In genomic region chr17:22417510-22417909, GRCm38 (mm10) we compare ENCODE assay signal across 9 mouse cellular contexts. TPM values are rescaled to one million over a fixed set of nuclear protein-coding genes. Genes with fewer than 3 reads are reported as not detected.
A peak's percentile ranks its signal among the peaks of the same experiment; 100 is the strongest.
DNase-seq lines count a peak whose midpoint lies in the region; ATAC-seq and TF ChIP-seq lines count a peak whose summit lies in the region.
"Had no signal": no experiment of that assay in that cellular context is flagged by ENCODE, and none has a peak within 500 bp of the region (broad histone marks: within the 10 kb centered on the region; RNA-seq: fewer than 3 reads in every experiment).

No protein-coding gene starts in this region.

- H3K9ac ChIP-seq in liver, adult 2 months (ENCODE audit: low read depth, low read length) = no peak overlapping the region

- ATAC-seq in Patski = peak; percentile 87

- TF ChIP-seq CTCF in Patski (IDR thresholded peaks at IDR 0.05) = peak; percentile 85
- peak; percentile 80 for TF ChIP-seq CTCF in kidney, adult 2 months (conservative IDR thresholded peaks at IDR 0.05; ENCODE audit: insufficient read depth, insufficient read length, low read depth, low read length)
- peak; percentile 72 for TF ChIP-seq CTCF in liver, adult 2 months (IDR thresholded peaks at IDR 0.05; ENCODE audit: low read depth, low read length)
- no peak for TF ChIP-seq CTCF in thymus, adult 2 months (IDR thresholded peaks at IDR 0.05; ENCODE audit: borderline replicate concordance, control insufficient read depth, extremely low read depth, insufficient read depth, low read length, poor library complexity)

- no peak overlapping the region for H3K27ac ChIP-seq in kidney, adult 2 months (ENCODE audit: insufficient read depth, low read depth, low read length)
- H3K27ac ChIP-seq in liver, adult 2 months (replicated peaks; ENCODE audit: insufficient read depth, low read depth, low read length) = no peak overlapping the region
- H3K27ac ChIP-seq in thymus, adult 2 months (ENCODE audit: control insufficient read depth, insufficient read depth, low read length) = no peak overlapping the region

- POLR2A ChIA-PET in Patski (lab: Charles Lee) = no interaction called here

- peaks cover 65% of the 10 kb centered on the region for H3K27me3 ChIP-seq in Patski
- H3K27me3 ChIP-seq in kidney, adult 2 months (replicated peaks; ENCODE audit: control insufficient read depth, insufficient read depth, low read length) = no peaks in the 10 kb centered on the region
- no peaks in the 10 kb centered on the region; the same call in 1 of the 2 replicates for H3K27me3 ChIP-seq in liver, adult 2 months (ENCODE audit: control insufficient read depth, insufficient read depth, low read length)
- no peaks in the 10 kb centered on the region for H3K27me3 ChIP-seq in thymus, adult 2 months (ENCODE audit: control insufficient read depth, insufficient read depth, low read length)

- no peak for TF ChIP-seq POLR2A in kidney, adult 2 months (IDR thresholded peaks at IDR 0.05; ENCODE audit: low read depth, low read length)
- no peak for TF ChIP-seq POLR2A in liver, adult 2 months (IDR thresholded peaks at IDR 0.05; ENCODE audit: extremely low read depth, insufficient read depth, low read length)
- no peak for TF ChIP-seq POLR2A in thymus, adult 2 months (IDR thresholded peaks at IDR 0.05; ENCODE audit: control insufficient read depth, extremely low read depth, insufficient read depth, low read length, poor library complexity)

- no peaks in the 10 kb centered on the region for H3K36me3 ChIP-seq in kidney, adult 2 months (ENCODE audit: control insufficient read depth, insufficient read depth, low read length)
- no peaks in the 10 kb centered on the region for H3K36me3 ChIP-seq in liver, adult 2 months (ENCODE audit: control insufficient read depth, insufficient read depth, low read length)
- H3K36me3 ChIP-seq in thymus, adult 2 months (ENCODE audit: control insufficient read depth, insufficient read depth, low read length) = no peaks in the 10 kb centered on the region

- CTCF ChIA-PET in Patski (lab: Charles Lee) = interaction anchor here (1.1 to 1.6 kb wide), 2 partner anchors 8 to 12 kb away, joined by 3 read pairs; no protein-coding TSS in a partner anchor

- in situ Hi-C loops in Patski (cut with MboI; ENCODE audit: low pct_unique_long_range_greater_than_20kb) = loop anchor here (5.0 to 25.0 kb wide), 2 partner anchors 65 to 330 kb away; no protein-coding TSS in a partner anchor

- under 1% methylated on average over 3 of the region's 3 CpGs for WGBS in kidney, adult 2 months
- WGBS in liver, adult 2 months = 0% methylated on average over 3 of the region's 3 CpGs
- WGBS in thymus, adult 2 months = under 1% methylated on average over 3 of the region's 3 CpGs

- no peak overlapping the region for H3K4me3 ChIP-seq in kidney, adult 2 months (ENCODE audit: insufficient read depth, low read depth, low read length)
- H3K4me3 ChIP-seq in liver, adult 2 months (ENCODE audit: insufficient read depth, low read depth, low read length) = no peak overlapping the region
- no peak overlapping the region for H3K4me3 ChIP-seq in thymus, adult 2 months (ENCODE audit: control insufficient read depth, insufficient read depth, low read length)
- H3K4me3 ChIP-seq: erythroblast, embryonic 14.5 days had no signal

- H3K79me2 ChIP-seq in liver, adult 2 months (ENCODE audit: control insufficient read depth, insufficient read depth, low read length) = no peaks in the 10 kb centered on the region

- H3K4me1 ChIP-seq in kidney, adult 2 months (ENCODE audit: control insufficient read depth, insufficient read depth, low read length) = no peaks in the 10 kb centered on the region
- no peaks in the 10 kb centered on the region for H3K4me1 ChIP-seq in liver, adult 2 months (ENCODE audit: control insufficient read depth, insufficient read depth, low read length)
- H3K4me1 ChIP-seq in thymus, adult 2 months (replicated peaks; ENCODE audit: control insufficient read depth, insufficient read depth, low read length) = no peaks in the 10 kb centered on the region

- DNase-seq in A20 (ENCODE audit: low read depth, low spot score) = peak; percentile 74
- no peak for DNase-seq in Patski (ENCODE audit: low read depth, low spot score)
- DNase-seq in cerebellum, postnatal 36 days = peak; percentile 66 to 75
- DNase-seq in gastrocnemius, postnatal 25 days = peak; percentile 14
- DNase-seq in kidney, adult 2 months = peak; percentile 77
- peak; percentile 66 for DNase-seq in liver, adult 2 months (ENCODE audit: extremely low read depth, low read depth, low spot score)
- peak; percentile 48 to 62 for DNase-seq in natural killer cell, adult 2 months (ENCODE audit: low spot score in 2 of 2)
- DNase-seq in thymus, adult 2 months = peak; percentile 77

RNA-seq across cellular contexts. Expression of gene Zfp946, which starts 6.5 kb away (rescaled TPM):
- 13.5 TPM for polyA plus RNA-seq in Patski (2021)
- total RNA-seq in gastrocnemius, postnatal 25 days (2021) = 1 to 10 TPM; 3.1 to 3.9 TPM
- polyA plus RNA-seq in kidney, adult 2 months (2012; rRNA removed) = 3.6 and 4.3 TPM in 2 replicates
- total RNA-seq in liver, adult 2 months (2014; rRNA removed) = 9.3 and 11.3 TPM in 2 replicates
- polyA plus RNA-seq in liver, adult 2 months (2012; rRNA removed) = 3.3 and 5.5 TPM in 2 replicates
- polyA plus RNA-seq in thymus, adult 2 months (2012; rRNA removed) = 0.92 and 1.7 TPM in 2 replicates

RNA-seq across cellular contexts. Expression of gene Zfp758, which starts 56.3 kb away (rescaled TPM):
- 4.9 TPM for polyA plus RNA-seq in Patski (2021)
- 1 to 10 TPM; 5.4 to 6.5 TPM for total RNA-seq in gastrocnemius, postnatal 25 days (2021)
- 0.86 and 0.92 TPM in 2 replicates for polyA plus RNA-seq in kidney, adult 2 months (2012; rRNA removed)
- total RNA-seq in liver, adult 2 months (2014; rRNA removed) = 5.2 and 6.9 TPM in 2 replicates
- 0.44 and 0.46 TPM in 2 replicates for polyA plus RNA-seq in liver, adult 2 months (2012; rRNA removed)
- polyA plus RNA-seq in thymus, adult 2 months (2012; rRNA removed) = 1.8 TPM in 2 replicates
- polyA plus RNA-seq: erythroblast, embryonic 14.5 days had no signal

RNA-seq across cellular contexts. Expression of gene Zfp944, which starts 56.3 kb away (rescaled TPM):
- polyA plus RNA-seq in Patski (2021) = 11.0 TPM
- 1 to 10 TPM; 4.0 to 5.1 TPM for total RNA-seq in gastrocnemius, postnatal 25 days (2021)
- 2.2 and 2.3 TPM in 2 replicates for polyA plus RNA-seq in kidney, adult 2 months (2012; rRNA removed)
- 5.6 and 6.3 TPM in 2 replicates for total RNA-seq in liver, adult 2 months (2014; rRNA removed)
- 2.8 and 2.9 TPM in 2 replicates for polyA plus RNA-seq in liver, adult 2 months (2012; rRNA removed)
- polyA plus RNA-seq in thymus, adult 2 months (2012; rRNA removed) = 6.3 and 6.6 TPM in 2 replicates
